Mouse (Mus musculus): ENCODE measurements around the gene Tbc1d1. TPM values are rescaled to one million over a fixed set of nuclear protein-coding genes. Genes with fewer than 3 reads are reported as not detected.

The Tbc1d1 gene
- total and polyA plus RNA-seq, 3 experiments: 26.0 to 38.6 (median 31.9) TPM

- in situ Hi-C loops (cut with MboI; ENCODE audit: low pct_ligation_motif_present, low pct_unique_long_range_greater_than_20kb, low sequenced_read_pairs): no loop called here
- peak; percentile 64 for DNase-seq (ENCODE audit: extremely low read depth)
- dilution Hi-C loops (cut with MboI; ENCODE audit: extremely low pct_ligation_motif_present, extremely low pct_unique_long_range_greater_than_20kb, low sequenced_read_pairs): no loop called here
- Histone ChIP-seq H3K9ac (ENCODE audit: insufficient read depth, low read depth) (peak overlapping the region; percentile 68), H3K27ac (ENCODE audit: insufficient read depth, low read depth) (peak overlapping the region; percentile 77; the same call in 1 of the 2 replicates), H3K4me1 (ENCODE audit: control insufficient read depth in 1 of 2, insufficient read depth in 2 of 2) (peaks cover 17 to 75% of the 10 kb centered on the region in 2 experiments), H3K79me2 (replicated peaks; ENCODE audit: control insufficient read depth, extremely low read depth, insufficient read depth, poor library complexity, severe bottlenecking) (peaks cover 4% of the 10 kb centered on the region), H3K4me2 (ENCODE audit: insufficient read depth, low read depth, poor library complexity, severe bottlenecking) (peak overlapping the region; percentile 74), H3K36me3 (replicated peaks in 1 of 2; ENCODE audit: control insufficient read depth in 1 of 2, insufficient read depth in 1 of 2, low read length in 1 of 2) (peaks cover 5 to 34% of the 10 kb centered on the region in 2 experiments), H3K9me3 (replicated peaks; ENCODE audit: low read length) (no peaks in the 10 kb centered on the region), H3K4me3 (replicated peaks in 1 of 3; ENCODE audit: low read depth in 2 of 3, low read length in 2 of 3, poor library complexity in 1 of 3) (peak overlapping the region; percentile 79 to 93 (median 92)), H3K27me3 (replicated peaks) (peaks cover 2% of the 10 kb centered on the region)
- TF ChIP-seq ZC3H11A (IDR thresholded peaks at IDR 0.05; ENCODE audit: low read depth, low read length) (no peak), ZKSCAN1 (IDR thresholded peaks at IDR 0.05; ENCODE audit: borderline replicate concordance, low read depth, low read length) (no peak), UBTF (IDR thresholded peaks at IDR 0.05; ENCODE audit: low read depth, low read length) (no peak), MYC (IDR thresholded peaks at IDR 0.05; ENCODE audit: low read depth, low read length) (no peak), GABPA (IDR thresholded peaks at IDR 0.05; ENCODE audit: insufficient replicate concordance, low read depth, low read length) (no peak), MAZ (IDR thresholded peaks at IDR 0.05; ENCODE audit: low read depth, low read length) (0 out of 2 replicates have a peak, but pooled peaks have one; percentile 20), JUN (IDR thresholded peaks at IDR 0.05; ENCODE audit: insufficient read depth, low read depth, low read length) (no peak), RAD21 (IDR thresholded peaks at IDR 0.05; ENCODE audit: low read depth, low read length) (no peak), KAT2A (IDR thresholded peaks at IDR 0.05; ENCODE audit: insufficient replicate concordance, low read length) (no peak), E2F4 (IDR thresholded peaks at IDR 0.05; ENCODE audit: insufficient replicate concordance, low read depth, low read length) (no peak), POLR2AphosphoS2 (IDR thresholded peaks at IDR 0.05; ENCODE audit: low read depth, low read length) (no peak), ZMIZ1 (IDR thresholded peaks at IDR 0.05; ENCODE audit: low read depth, low read length) (no peak), CTCF (conservative IDR thresholded peaks at IDR 0.05 in 1 of 2, IDR thresholded peaks at IDR 0.05 in 1 of 2; ENCODE audit: low read depth in 2 of 2, low read length in 2 of 2) (no peak), SMC3 (IDR thresholded peaks at IDR 0.05; ENCODE audit: low read depth, low read length) (no peak), RCOR1 (conservative IDR thresholded peaks at IDR 0.05; ENCODE audit: low read depth, low read length) (no peak; the same call in 1 of the 2 replicates), JUND (conservative IDR thresholded peaks at IDR 0.05; ENCODE audit: low read depth, low read length) (no peak), MXI1 (IDR thresholded peaks at IDR 0.05; ENCODE audit: low read depth, low read length) (peak; percentile 24; the same call in 1 of the 2 replicates), TBP (conservative IDR thresholded peaks at IDR 0.05; ENCODE audit: low read depth, low read length) (0 out of 2 replicates have a peak, but pooled peaks have one; percentile 17), CHD1 (IDR thresholded peaks at IDR 0.05; ENCODE audit: low read depth, low read length) (peak; percentile 50; the same call in 1 of the 2 replicates), MAX (IDR thresholded peaks at IDR 0.05; ENCODE audit: low read length) (0 out of 2 replicates have a peak, but pooled peaks have one; percentile 1), PAX5 (IDR thresholded peaks at IDR 0.05; ENCODE audit: low read length) (no peak), ETS1 (conservative IDR thresholded peaks at IDR 0.05; ENCODE audit: low read depth, low read length) (peak; percentile 46; the same call in 1 of the 2 replicates), USF2 (conservative IDR thresholded peaks at IDR 0.05; ENCODE audit: low read depth, low read length) (no peak), ZNF384 (IDR thresholded peaks at IDR 0.05; ENCODE audit: low read depth, low read length) (no peak), POLR2A (IDR thresholded peaks at IDR 0.05; ENCODE audit: low read depth, low read length) (no peak; the same call in 1 of the 2 replicates), HCFC1 (IDR thresholded peaks at IDR 0.05; ENCODE audit: low read depth, low read length) (no peak), IRF4 (IDR thresholded peaks at IDR 0.05; ENCODE audit: low read depth, low read length) (peak; percentile 55), MEF2A (IDR thresholded peaks at IDR 0.05; ENCODE audit: borderline replicate concordance, low read depth, low read length) (no peak), EP300 (IDR thresholded peaks at IDR 0.05; ENCODE audit: low read length) (peak; percentile 38; the same call in 1 of the 2 replicates), ELF1 (IDR thresholded peaks at IDR 0.05; ENCODE audit: low read depth, low read length) (peak; percentile 84), NRF1 (IDR thresholded peaks at IDR 0.05; ENCODE audit: low read depth, low read length) (no peak), BHLHE40 (IDR thresholded peaks at IDR 0.05; ENCODE audit: low read depth, low read length) (no peak), NELFE (IDR thresholded peaks at IDR 0.05; ENCODE audit: low read depth, low read length) (no peak), SIN3A (IDR thresholded peaks at IDR 0.05; ENCODE audit: low read length) (peak; percentile 75), MAFK (IDR thresholded peaks at IDR 0.05; ENCODE audit: insufficient replicate concordance, low read length) (no peak), CHD2 (IDR thresholded peaks at IDR 0.05; ENCODE audit: low read length) (no peak), USF1 (IDR thresholded peaks at IDR 0.05; ENCODE audit: low read depth, low read length) (no peak), TCF12 (IDR thresholded peaks at IDR 0.05; ENCODE audit: low read depth, low read length) (no peak; the same call in 1 of the 2 replicates)
Measured at GRCm38 (mm10) chr5:64160705-64161391, 4.7 kb downstream of the Tbc1d1 start.
